Mouse (Mus musculus) adrenal gland, postnatal 10 days (tissue): ENCODE measurements at regions not wholly inside any gene's neighbourhood (a gene's known extent, or its start where the extent isn't known, plus 50 kb on each side); places are given as distances from the start of the nearest gene placed in this dataset.

Experiments
- DNase-seq: peaks from one replicate; pipeline ENCODE4 v3.0.0; 2021; ENCODE audit warnings: mixed read lengths

DNA sequence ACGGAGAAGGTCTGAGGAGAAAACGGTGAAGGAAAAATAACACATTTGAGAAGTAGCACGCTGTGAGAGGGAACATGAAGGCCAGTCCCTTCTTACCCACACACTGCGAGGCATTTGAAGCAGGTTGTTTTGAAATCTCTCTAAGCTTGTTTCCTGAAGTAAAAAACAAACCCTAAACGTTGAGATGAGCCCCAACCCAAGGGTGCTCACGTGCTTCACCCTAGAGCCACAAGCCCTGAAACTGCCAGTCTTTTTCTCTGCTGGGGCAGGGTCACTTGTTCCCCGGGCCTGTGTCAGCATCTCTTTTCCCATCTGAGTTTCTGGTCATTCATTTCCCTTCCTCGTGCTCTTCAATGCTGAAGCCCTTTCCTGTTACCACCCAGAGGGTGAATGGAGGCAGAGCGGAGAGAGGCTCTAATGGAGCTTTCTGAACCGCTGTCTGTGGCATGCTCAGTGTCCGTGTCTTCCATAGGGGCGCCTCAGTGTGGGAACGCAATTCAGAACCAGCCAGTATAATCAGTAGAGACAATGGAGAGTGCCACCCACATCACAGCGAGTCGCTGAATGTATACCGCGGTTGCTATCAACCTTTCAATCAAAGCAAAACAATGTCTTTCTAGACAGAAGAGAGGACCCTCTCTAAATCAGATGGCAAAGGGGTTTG, 375.0 kb upstream of the Gm10131 start:
- DNase-seq: no peak

- no peak for DNase-seq
Measured at GRCm38 (mm10) chr8:34485905-34486304, 374.4 kb upstream of the Gm10131 start.

- no peak for DNase-seq
Measured at GRCm38 (mm10) chr8:34485346-34485745, 373.8 kb upstream of the Gm10131 start.

- DNase-seq: peak; percentile 69
Measured at GRCm38 (mm10) chr8:34484551-34485335, 373.2 kb upstream of the Gm10131 start.

GRCm38 (mm10) chr8:34483212-34483611, 371.7 kb upstream of the Gm10131 start:
- DNase-seq: no peak

- DNase-seq: no peak
Measured at GRCm38 (mm10) chr8:34482676-34483075, 371.1 kb upstream of the Gm10131 start.

- no peak for DNase-seq
Measured at GRCm38 (mm10) chr8:34480496-34480895, 369.0 kb upstream of the Gm10131 start.

DNA sequence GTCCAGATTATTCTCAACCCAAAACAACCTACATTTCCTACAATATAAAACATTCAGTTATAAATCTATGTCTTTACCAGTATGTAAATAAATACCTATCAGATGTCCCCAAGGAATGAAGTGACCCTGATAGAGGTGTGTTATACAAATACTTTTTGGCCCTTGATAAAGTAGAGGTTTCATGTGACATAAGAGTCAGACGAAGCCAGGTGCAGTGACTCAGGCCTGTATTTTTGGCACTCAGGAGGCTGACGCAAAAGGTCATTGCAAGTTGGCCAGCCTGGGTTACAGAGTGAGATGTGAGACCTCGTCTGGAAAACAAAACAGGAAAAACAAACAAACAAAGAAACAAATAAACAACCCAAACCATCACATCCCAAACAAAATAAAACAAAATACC, 367.4 kb upstream of the Gm10131 start:
- peak; percentile 47 for DNase-seq

DNA sequence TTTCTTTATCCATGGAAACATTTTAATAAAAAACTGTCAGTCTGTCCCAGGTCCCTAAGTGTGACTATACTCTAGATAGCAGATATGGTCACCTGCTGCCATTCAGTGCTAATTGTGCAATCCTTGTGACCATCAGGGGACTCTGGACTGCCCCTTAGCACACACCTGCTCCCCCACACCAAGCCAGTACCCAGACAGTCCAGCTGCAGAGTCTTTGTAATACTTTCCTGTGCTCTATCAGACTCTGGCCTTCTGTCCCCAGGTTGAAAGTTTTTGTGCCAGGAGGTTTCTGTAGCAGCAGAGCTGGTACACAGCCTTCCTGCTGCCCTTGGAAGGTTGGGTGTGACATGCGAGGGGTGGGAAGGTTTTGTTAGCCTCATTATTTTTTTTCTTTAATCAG, 366.9 kb upstream of the Gm10131 start:
- no peak for DNase-seq

DNA sequence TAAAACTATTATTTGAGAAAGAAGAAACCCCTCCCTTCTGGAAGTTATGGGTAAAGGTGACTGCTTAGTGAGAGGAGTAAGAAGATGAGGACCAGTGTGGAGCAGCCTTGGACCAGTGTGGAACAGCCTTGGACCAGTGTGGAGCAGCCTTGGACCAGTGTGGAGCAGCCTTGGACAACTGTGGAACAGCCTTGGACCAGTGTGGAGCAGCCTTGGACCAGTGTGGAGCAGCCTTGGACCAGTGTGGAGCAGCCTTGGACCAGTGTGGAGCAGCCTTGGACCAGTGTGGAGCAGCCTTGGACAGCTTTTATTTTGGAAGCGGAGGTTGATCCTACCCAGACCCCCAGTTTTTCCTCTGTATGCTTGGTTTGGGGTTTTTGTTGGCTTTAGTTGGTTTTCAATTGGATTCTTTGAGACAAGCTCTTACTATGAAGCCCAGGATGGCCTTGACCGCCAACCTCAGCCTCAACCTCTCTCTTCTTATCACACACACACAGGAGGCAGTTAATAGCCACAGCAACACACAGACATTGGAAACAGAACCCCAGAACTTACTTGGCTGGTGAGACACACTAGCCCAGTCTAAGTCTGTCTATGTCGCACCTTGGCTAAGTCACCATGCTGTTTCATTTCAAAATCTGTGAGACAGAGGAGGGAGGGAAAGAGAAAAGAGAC, 364.7 kb upstream of the Gm10131 start:
- DNase-seq: no peak

DNA sequence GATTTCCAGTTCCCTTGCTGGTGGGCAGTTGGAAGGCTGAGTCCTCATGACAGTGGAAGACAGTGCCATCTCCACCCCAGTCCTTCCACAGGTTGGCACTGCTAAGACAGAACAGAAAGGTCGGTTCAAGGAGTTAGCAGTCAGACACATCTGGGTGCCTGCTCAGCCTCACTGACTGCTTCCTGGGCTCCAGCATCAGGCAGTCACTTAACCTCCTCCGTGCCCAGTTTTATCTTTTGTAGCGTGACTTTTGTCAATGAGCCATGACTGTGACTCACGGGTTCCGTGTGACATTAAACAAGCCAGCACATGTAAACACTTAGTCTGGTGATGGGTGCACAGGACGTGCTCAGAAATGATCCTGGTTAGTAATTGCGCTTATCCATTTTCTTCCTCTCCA, 363.1 kb upstream of the Gm10131 start:
- peak; percentile 29 for DNase-seq

DNA sequence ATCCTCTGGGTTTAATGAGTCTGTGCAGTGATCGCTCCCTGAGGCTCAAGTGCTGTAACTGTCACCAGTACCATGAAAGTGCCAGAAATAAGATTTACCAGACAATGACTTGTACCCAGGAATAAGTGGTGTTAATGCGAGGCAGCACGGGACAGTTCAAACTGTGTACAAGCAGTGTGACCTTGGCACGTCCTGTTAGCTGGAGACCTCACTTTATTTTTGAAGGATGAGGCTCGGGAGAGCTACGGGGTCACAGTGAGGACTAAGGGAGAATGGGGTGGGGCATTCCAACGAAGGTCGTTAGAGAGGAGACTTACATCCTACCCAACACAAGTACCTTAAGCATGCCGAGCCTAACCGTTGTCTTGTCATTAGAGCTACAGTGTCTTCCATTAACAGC, 362.2 kb upstream of the Gm10131 start:
- DNase-seq: no peak

- DNase-seq: no peak
Measured at GRCm38 (mm10) chr8:34473301-34473700, 361.8 kb upstream of the Gm10131 start.

DNA sequence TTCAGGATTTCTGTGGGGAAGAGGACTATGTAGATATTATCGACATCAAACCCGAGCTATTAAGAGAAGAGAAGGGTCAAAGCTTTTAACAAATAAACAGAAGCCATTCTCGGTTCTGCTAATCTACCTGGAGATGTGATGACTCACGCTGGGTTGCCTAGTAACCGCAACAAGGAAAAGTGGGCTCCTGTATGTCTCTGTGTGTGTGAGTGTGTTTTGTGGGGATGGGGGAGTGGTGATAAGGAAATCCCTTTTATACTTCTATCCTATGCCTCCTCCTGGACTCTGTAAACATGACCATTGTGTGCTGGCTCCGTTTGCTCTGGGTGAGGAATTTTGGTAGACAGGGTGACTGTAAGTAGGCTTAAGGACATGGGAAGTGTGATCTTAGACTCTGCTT, 361.3 kb upstream of the Gm10131 start:
- no peak for DNase-seq

GRCm38 (mm10) chr8:34472434-34472833, 360.9 kb upstream of the Gm10131 start:
- DNase-seq: no peak

GRCm38 (mm10) chr8:34469091-34469490, 357.6 kb upstream of the Gm10131 start:
- no peak for DNase-seq

- peak; percentile 27 for DNase-seq
Measured at GRCm38 (mm10) chr8:34466786-34467364, 355.3 kb upstream of the Gm10131 start.

- no peak for DNase-seq
Measured at GRCm38 (mm10) chr8:34465398-34465797, 353.9 kb upstream of the Gm10131 start.

DNA sequence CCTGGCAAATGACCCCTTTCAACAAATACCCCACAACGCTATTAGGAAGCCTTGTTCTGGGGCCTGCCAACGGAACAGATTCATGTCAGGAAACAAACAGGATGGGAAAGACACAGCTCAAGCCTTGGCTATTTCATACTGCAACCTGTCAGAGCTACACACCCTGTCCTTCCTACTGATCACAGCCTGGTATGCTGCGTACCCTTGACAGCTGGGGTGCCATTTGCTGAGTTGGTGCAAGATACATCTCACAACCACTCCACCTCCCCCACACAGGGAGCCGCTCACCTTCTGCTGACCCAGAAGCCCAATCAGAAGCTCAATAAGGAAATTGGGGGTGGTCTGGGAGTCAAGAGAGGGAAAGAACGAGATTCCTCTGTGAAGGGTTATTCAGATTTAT, 350.7 kb upstream of the Gm10131 start:
- no peak for DNase-seq

- DNase-seq: no peak
Measured at GRCm38 (mm10) chr8:34458300-34458699, 346.8 kb upstream of the Gm10131 start.

DNA sequence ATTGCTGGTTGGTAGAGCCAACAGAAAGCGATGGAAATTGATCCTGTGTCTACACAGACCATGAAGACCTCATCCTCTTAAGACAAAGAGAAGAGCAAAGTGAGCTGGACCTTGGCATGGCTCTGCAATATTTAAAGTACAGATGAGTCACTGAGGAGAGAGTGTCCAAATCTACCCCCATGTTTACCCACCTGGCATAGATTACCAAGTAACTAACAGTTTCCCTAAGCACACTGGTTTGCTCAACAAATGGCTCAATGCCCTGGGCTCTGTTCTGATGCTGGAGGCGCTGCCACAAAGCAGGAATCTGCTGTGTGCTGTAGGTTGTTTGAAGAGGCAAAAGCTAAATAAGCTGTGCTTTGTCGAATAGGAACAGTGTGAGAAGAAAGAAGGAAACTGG, 345.0 kb upstream of the Gm10131 start:
- no peak for DNase-seq

DNA sequence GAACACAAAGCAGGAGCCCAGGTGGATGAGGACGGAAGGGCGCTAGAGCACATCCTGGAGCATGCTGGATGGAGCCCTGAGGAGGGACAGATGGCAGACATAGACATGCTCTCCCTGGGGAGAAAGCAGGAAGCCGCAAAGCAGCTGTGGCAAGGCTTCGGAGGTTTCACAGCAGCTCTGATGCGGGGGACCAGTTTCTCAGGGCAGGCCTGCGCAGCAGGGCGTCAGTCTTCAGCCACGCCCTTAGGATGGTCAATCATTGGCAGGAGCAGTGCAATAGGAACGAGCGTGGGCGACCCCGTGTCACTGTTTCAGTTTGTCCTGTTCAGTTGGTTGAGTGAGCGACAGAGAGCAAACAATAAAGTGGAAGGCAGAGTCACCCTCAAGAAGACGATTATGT, 343.8 kb upstream of the Gm10131 start:
- no peak for DNase-seq

DNA sequence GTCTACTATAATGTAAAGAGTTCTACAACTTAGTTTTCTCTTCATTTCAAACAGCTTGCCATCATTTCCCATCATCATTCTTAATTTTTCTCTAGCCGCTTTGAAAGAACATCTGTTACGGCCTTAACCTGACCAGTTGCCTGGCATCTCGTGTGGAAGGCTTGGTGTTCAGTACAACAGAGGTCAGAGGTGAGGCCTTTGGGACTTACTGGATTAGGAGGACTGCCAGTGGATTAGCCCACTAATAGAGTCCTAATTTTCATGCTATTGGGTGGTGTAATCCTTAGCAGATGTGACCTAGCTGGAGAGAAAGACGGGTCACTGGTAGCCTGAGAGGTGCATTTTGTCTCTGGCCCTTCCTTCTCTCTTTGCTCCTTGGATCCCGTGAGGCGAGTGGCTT, 341.3 kb upstream of the Gm10131 start:
- no peak for DNase-seq
